ENCODE assay signal across 20 mouse cellular contexts in genomic region chr9:54474546-54474945, GRCm38 (mm10).
"Had no signal": no experiment of that assay in that cellular context is flagged by ENCODE, and none has a peak within 500 bp of the region (broad histone marks: within the 10 kb centered on the region; RNA-seq: fewer than 3 reads in every experiment).

No protein-coding gene starts in this region.

- H3K4me3 ChIP-seq: left cerebral cortex, adult 2 months; limb, embryonic 12.5 days; limb, embryonic 15.5 days; midbrain, embryonic 12.5 days; midbrain, embryonic 15.5 days; neural tube, embryonic 12.5 days; neural tube, embryonic 15.5 days; stomach, embryonic 15.5 days had no signal

- H3K9me3 ChIP-seq: limb, embryonic 12.5 days; limb, embryonic 15.5 days; midbrain, embryonic 12.5 days; midbrain, embryonic 15.5 days; neural tube, embryonic 12.5 days; neural tube, embryonic 15.5 days; stomach, embryonic 15.5 days had no signal

- ATAC-seq: intestine, embryonic 16.5 days; midbrain, embryonic 15.5 days had no signal

- H3K27ac ChIP-seq: left cerebral cortex, adult 2 months; limb, embryonic 12.5 days; limb, embryonic 15.5 days; macrophage; midbrain, embryonic 12.5 days; midbrain, embryonic 15.5 days; neural tube, embryonic 12.5 days; neural tube, embryonic 15.5 days; stomach, embryonic 15.5 days had no signal

- H3K9ac ChIP-seq: limb, embryonic 12.5 days; limb, embryonic 15.5 days; lung, embryonic 14.5 days; midbrain, embryonic 12.5 days; midbrain, embryonic 15.5 days; neural tube, embryonic 12.5 days; neural tube, embryonic 15.5 days; stomach, embryonic 15.5 days had no signal

- DNase-seq: kidney, adult 18-20 months; kidney, adult 9 months; kidney, postnatal 14 days; kidney, postnatal 4 days; layer of hippocampus, postnatal 36 days; left cerebral cortex, postnatal 4 days; lung, embryonic 14.5 days; right cerebral cortex, postnatal 14 days; right cerebral cortex, postnatal 4 days; thymus, postnatal 25 days had no signal

- H3K27me3 ChIP-seq: limb, embryonic 12.5 days; limb, embryonic 15.5 days; midbrain, embryonic 12.5 days; midbrain, embryonic 15.5 days; neural tube, embryonic 12.5 days; neural tube, embryonic 15.5 days; stomach, embryonic 15.5 days had no signal

- H3K36me3 ChIP-seq: limb, embryonic 12.5 days; limb, embryonic 15.5 days; midbrain, embryonic 12.5 days; stomach, embryonic 15.5 days had no signal

- H3K4me2 ChIP-seq: limb, embryonic 12.5 days; limb, embryonic 15.5 days; lung, embryonic 14.5 days; midbrain, embryonic 12.5 days; midbrain, embryonic 15.5 days; neural tube, embryonic 12.5 days; neural tube, embryonic 15.5 days; stomach, embryonic 15.5 days had no signal

- H3K4me1 ChIP-seq: limb, embryonic 12.5 days; limb, embryonic 15.5 days; midbrain, embryonic 12.5 days; midbrain, embryonic 15.5 days; neural tube, embryonic 12.5 days; neural tube, embryonic 15.5 days; stomach, embryonic 15.5 days had no signal
